Mouse (Mus musculus): ENCODE data around the gene Slc1a1.

- TF ChIP-seq CTCF (IDR thresholded peaks at IDR 0.05) = no peak
- TF ChIP-seq POLR2A (IDR thresholded peaks at IDR 0.05; ENCODE audit: insufficient read depth, low read depth, low read length) = no peak
Measured at GRCm38 (mm10) chr19:28926366-28926765, 91.5 kb downstream of the Slc1a1 start.
